Mouse (Mus musculus) embryonic facial prominence, embryonic 13.5 days (tissue): Measurements from ENCODE around the gene Pkp2. TPM values are rescaled to one million over a fixed set of nuclear protein-coding genes. Genes with fewer than 3 reads are reported as not detected.

Experiments
- ATAC-seq: fragments of 200-750 bp; cut with Nextera tagmentation; 2 replicates; pipeline ENCODE4 v1.8.0; 2017; ENCODE audit warnings: low read depth; ENCODE audit not compliant: insufficient number of reproducible peaks, insufficient read depth, low FRiP score, low TSS enrichment
- H3K27ac ChIP-seq: fragments of 300-500 bp; sonication (generic); 2 replicates; pipeline ENCODE4 v1.5.1; 2015; ENCODE audit warnings: moderate library complexity, mild to moderate bottlenecking, inconsistent platforms
- H3K27me3 ChIP-seq: fragments of 300-500 bp; sonication (generic); 2 replicates; pipeline ENCODE4 v1.6.1; 2015; ENCODE audit warnings: mild to moderate bottlenecking, inconsistent platforms
- H3K36me3 ChIP-seq: fragments of 300-500 bp; sonication (generic); 2 replicates; pipeline ENCODE4 v1.6.1; 2015; ENCODE audit warnings: mild to moderate bottlenecking, inconsistent platforms
- H3K4me1 ChIP-seq: fragments of 300-500 bp; sonication (generic); 2 replicates; pipeline ENCODE4 v1.6.1; 2015; ENCODE audit warnings: inconsistent platforms
- H3K4me2 ChIP-seq: fragments of 300-500 bp; sonication (generic); 2 replicates; pipeline ENCODE4 v1.6.1; 2015; ENCODE audit warnings: moderate library complexity, mild to moderate bottlenecking, inconsistent platforms
- H3K4me3 ChIP-seq: fragments of 300-500 bp; sonication (generic); 2 replicates; pipeline ENCODE4 v1.5.1; 2015; ENCODE audit warnings: mild to moderate bottlenecking, inconsistent platforms
- H3K9ac ChIP-seq: fragments of 300-500 bp; sonication (generic); 2 replicates; pipeline ENCODE4 v1.6.1; 2015; ENCODE audit warnings: mild to moderate bottlenecking, inconsistent platforms
- H3K9me3 ChIP-seq: fragments of 300-500 bp; sonication (generic); 2 replicates; pipeline ENCODE4 v1.6.1; 2016; ENCODE audit warnings: inconsistent platforms
- WGBS: fragments of 180-500 bp; shearing (Covaris S2); methylation state at CpG from one replicate; pipeline ENCODE4 v1.1.7; 2015; ENCODE audit warnings: mixed read lengths; 5-methylcytosine and 5-hydroxymethylcytosine counted together
- polyA plus RNA-seq: library from polyadenylated mRNA; unstranded; fragments of >200 nt; fragmentation: Nextera tagmentation; extraction: Ambion mirVana; gene quantifications from 2 replicates; pipeline ENCODE4 v1.2.1, GENCODE M21; 2015

Gene Pkp2
- polyA plus RNA-seq, 1 experiment from 2014 or later: 2.3 TPM

GRCm38 (mm10) chr16:16262436-16262835 lies 49.3 kb downstream of the Pkp2 start:
- 77% methylated on average over 3 of the region's 3 CpGs for WGBS
- H3K9ac ChIP-seq: no peak overlapping the region
- ATAC-seq: no peak

DNA sequence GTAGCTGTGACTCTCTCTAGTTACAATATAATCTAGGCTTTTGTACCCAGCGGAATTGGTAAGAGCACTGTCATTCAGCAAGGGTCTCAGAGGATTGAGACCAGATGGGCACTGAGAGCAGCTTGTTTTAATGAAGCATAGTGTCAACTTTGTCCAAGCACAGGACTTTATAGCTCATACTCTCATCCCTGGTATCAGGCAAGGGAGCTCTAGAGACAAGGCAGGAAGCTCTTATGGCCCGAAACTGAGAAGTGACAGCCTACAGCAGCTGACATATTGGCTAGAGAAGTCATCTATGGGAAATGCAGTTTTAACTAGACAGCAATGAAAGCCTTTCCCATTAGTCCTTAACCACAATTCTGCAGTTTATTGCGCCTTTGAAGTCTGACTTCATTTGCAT lies 59.9 kb downstream of the Pkp2 start:
- Histone ChIP-seq H3K27ac (no peak overlapping the region), H3K36me3 (no peaks in the 10 kb centered on the region), H3K4me1 (no peaks in the 10 kb centered on the region), H3K4me2 (no peak overlapping the region), H3K27me3 (no peaks in the 10 kb centered on the region), H3K9me3 (no peaks in the 10 kb centered on the region), H3K4me3 (no peak overlapping the region), H3K9ac (no peak overlapping the region)
- 56% methylated on average over 3 of the region's 3 CpGs for WGBS
- no peak for ATAC-seq

More at GRCm38 (mm10) chr16:16262436-16262835, 49.3 kb downstream of the Pkp2 start:
- Histone ChIP-seq H3K27ac (no peak overlapping the region), H3K4me2 (no peak overlapping the region), H3K4me3 (no peak overlapping the region), H3K9me3 (no peaks in the 10 kb centered on the region), H3K36me3 (no peaks in the 10 kb centered on the region), H3K27me3 (no peaks in the 10 kb centered on the region), H3K4me1 (no peaks in the 10 kb centered on the region)

DNA sequence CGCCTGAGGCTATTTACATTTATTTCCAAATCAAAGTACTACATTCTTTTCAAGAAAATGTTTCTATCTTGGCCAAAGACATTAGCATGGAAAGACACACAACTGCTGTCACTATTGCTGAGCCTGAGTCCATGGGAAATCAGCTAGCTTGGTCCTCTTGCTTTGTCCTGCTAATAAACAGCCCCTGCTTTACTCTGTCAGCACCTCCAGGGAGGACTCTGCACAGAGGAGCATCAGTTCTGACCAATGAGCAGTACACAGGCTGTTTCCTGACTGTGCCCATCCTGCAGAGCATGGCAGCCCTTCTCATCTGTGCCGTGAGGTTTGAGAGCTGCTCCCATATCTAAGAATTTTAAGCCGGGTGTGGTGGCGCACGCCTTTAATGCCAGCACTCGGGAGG lies 60.6 kb downstream of the Pkp2 start:
- H3K27ac ChIP-seq: no peak overlapping the region
- H3K36me3 ChIP-seq: no peaks in the 10 kb centered on the region
- no peak overlapping the region for H3K4me3 ChIP-seq
- no peaks in the 10 kb centered on the region for H3K4me1 ChIP-seq
- no peaks in the 10 kb centered on the region for H3K9me3 ChIP-seq
- no peaks in the 10 kb centered on the region for H3K27me3 ChIP-seq
- no peak overlapping the region for H3K9ac ChIP-seq
- no peak for ATAC-seq
- 90% methylated on average over 6 of the region's 6 CpGs for WGBS
- no peak overlapping the region for H3K4me2 ChIP-seq

- Histone ChIP-seq H3K9ac (peak within 1 kb of the TSS; percentile 88), H3K27me3 (no peaks in the 10 kb centered on the region), H3K4me2 (peak within 1 kb of the TSS; percentile 75), H3K36me3 (peaks cover 13% of the 10 kb centered on the region), H3K27ac (peak within 1 kb of the TSS; percentile 97), H3K9me3 (no peaks in the 10 kb centered on the region), H3K4me1 (peaks cover 15% of the 10 kb centered on the region), H3K4me3 (peak within 1 kb of the TSS; percentile 94)
- peak; percentile 98 for ATAC-seq
- under 1% methylated on average over 50 of the region's 50 CpGs for WGBS
These were observed 89.4 kb downstream of the Pkp2 start, which contains the start of gene Yars2 for GRCm38 (mm10) chr16:16302369-16303137. Gene Yars2 (plus strand): TSS chr16:16302965.

GRCm38 (mm10) chr16:16303138-16303827 lies 90.2 kb downstream of the Pkp2 start:
- Histone ChIP-seq H3K36me3 (peaks cover 20% of the 10 kb centered on the region), H3K4me2 (peak overlapping the region; percentile 75), H3K9me3 (no peaks in the 10 kb centered on the region), H3K27me3 (no peaks in the 10 kb centered on the region), H3K27ac (peak overlapping the region; percentile 97), H3K4me1 (peaks cover 15% of the 10 kb centered on the region), H3K4me3 (peak overlapping the region; percentile 94), H3K9ac (peak overlapping the region; percentile 88)
- ATAC-seq: peak; percentile 57
- WGBS: 0% methylated on average over 61 of the region's 61 CpGs

- Histone ChIP-seq H3K27me3 (no peaks in the 10 kb centered on the region), H3K9me3 (no peaks in the 10 kb centered on the region), H3K4me1 (peaks cover 15% of the 10 kb centered on the region), H3K4me3 (peak overlapping the region; percentile 94), H3K27ac (peak overlapping the region; percentile 97), H3K9ac (peak overlapping the region; percentile 88), H3K36me3 (peaks cover 23% of the 10 kb centered on the region), H3K4me2 (peak overlapping the region; percentile 75)
- WGBS: 19% methylated on average over 7 of the region's 7 CpGs
- no peak for ATAC-seq
These were observed 90.8 kb downstream of the Pkp2 start for GRCm38 (mm10) chr16:16303888-16304287.

GRCm38 (mm10) chr16:16311319-16311718 lies 98.2 kb downstream of the Pkp2 start:
- peaks cover 66% of the 10 kb centered on the region for H3K36me3 ChIP-seq

More at GRCm38 (mm10) chr16:16311319-16311718, 98.2 kb downstream of the Pkp2 start:
- WGBS: 87% methylated on average over 5 of the region's 5 CpGs
- Histone ChIP-seq H3K27me3 (no peaks in the 10 kb centered on the region), H3K9ac (no peak overlapping the region), H3K4me3 (no peak overlapping the region), H3K4me1 (no peaks in the 10 kb centered on the region), H3K9me3 (no peaks in the 10 kb centered on the region), H3K27ac (no peak overlapping the region), H3K4me2 (no peak overlapping the region)
- no peak for ATAC-seq

Other genes starting within 250 kb of the Pkp2 start
- gene Yars2, start 89.6 kb downstream of the Pkp2 start, polyA plus RNA-seq: 37.8 and 39.5 TPM in 2 replicates
- gene Dnm1l, start 145.6 kb downstream of the Pkp2 start, polyA plus RNA-seq: 62.0 and 67.1 TPM in 2 replicates